Mouse (Mus musculus): ENCODE results near the gene Gm10447. TPM values are rescaled to one million over a fixed set of nuclear protein-coding genes. Genes with fewer than 3 reads are reported as not detected.

Gm10447 gene
- polyA plus RNA-seq, 1 experiment from 2014 or later = 0.14 TPM

DNA sequence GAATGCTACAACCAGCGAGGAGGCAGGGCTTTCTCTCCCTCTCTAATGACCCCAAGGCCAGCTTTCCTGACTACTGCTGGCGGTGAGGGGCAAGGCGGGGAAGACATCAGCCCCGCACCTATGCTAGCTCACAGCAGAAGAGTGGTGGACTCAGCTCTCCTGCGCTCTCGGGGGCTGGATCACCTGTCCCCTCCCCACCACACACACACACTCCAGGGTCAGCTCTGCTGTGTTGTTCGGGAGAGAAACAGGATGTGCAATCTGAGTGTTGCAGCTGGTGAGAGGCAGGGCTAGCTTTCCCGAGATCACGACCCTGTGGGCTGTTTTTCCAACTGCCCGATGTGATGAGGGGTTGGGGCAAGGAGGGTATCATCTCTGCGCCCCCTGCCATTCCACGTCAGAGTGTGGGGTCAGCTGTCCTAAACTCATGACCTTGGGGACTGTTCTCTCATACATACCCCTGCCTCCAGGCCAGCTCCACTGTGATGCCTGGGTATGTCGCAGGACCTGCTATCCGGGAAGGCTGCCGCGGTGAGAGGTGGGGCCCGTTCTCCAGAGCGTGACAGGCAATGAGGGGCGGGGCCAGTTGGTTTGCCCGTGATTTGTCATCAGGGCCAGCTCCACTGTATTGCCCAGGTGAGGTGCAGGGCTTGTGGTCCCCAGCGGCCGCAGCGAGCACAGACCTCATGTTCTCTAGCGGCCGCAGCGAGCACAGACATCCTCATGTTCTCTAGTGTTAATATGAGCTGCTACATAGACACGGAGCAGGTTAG is 30.1 kb upstream of the Gm10447 start:
- no peak for TF ChIP-seq CTCF (IDR thresholded peaks at IDR 0.05; ENCODE audit: low read depth)
- Histone ChIP-seq H3K4me2 (ENCODE audit: low read length) (peak overlapping the region; percentile 46), H3K9ac (ENCODE audit: low read depth, low read length) (no peak overlapping the region), H3K27me3 (ENCODE audit: insufficient read depth, low read length) (no peaks in the 10 kb centered on the region), H3K4me3 (replicated peaks; ENCODE audit: low read depth, low read length) (peak overlapping the region; percentile 13; the same call in 1 of the 2 replicates), H3K36me3 (ENCODE audit: insufficient read depth, low read length) (no peaks in the 10 kb centered on the region), H3K27ac (no peak overlapping the region), H3K4me1 (replicated peaks; ENCODE audit: insufficient read depth, low read length) (0 out of 2 replicates have a peak, but pooled peaks cover 2% of the 10 kb centered on the region), H3K9me3 (replicated peaks; ENCODE audit: low read length) (no peaks in the 10 kb centered on the region)
- ATAC-seq (replicated peaks; ENCODE audit: low FRiP score, low read depth) (peak; percentile 87), DNase-seq (ENCODE audit: low spot score) (peak; percentile 61)
- 9% methylated on average over 27 of the region's 27 CpGs for WGBS

DNA sequence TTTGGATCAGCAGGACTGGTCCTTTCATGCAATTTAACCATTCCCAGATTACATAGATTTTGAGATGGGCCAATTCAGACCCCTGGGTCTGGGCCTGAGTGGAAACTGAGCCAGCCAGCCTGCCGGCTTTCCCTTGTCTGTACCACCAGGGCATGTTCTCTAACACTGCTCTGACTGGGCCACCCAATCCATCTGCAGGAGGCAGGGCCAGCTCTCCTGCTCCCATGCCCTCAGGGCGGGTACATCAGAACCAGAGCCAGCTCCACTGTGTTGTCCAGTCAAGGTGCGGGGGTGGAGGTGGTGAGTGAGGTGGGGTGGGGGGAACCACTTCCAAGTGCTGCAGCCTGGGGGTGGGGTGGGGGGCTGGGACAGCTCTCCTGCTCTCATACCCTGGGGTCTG is 29.4 kb upstream of the Gm10447 start:
- Histone ChIP-seq H3K27ac (no peak overlapping the region), H3K4me2 (ENCODE audit: low read length) (no peak overlapping the region), H3K27me3 (ENCODE audit: insufficient read depth, low read length) (no peaks in the 10 kb centered on the region), H3K9me3 (replicated peaks; ENCODE audit: low read length) (no peaks in the 10 kb centered on the region), H3K4me1 (replicated peaks; ENCODE audit: insufficient read depth, low read length) (0 out of 2 replicates have a peak, but pooled peaks cover 2% of the 10 kb centered on the region), H3K4me3 (replicated peaks; ENCODE audit: low read depth, low read length) (no peak overlapping the region), H3K36me3 (ENCODE audit: insufficient read depth, low read length) (no peaks in the 10 kb centered on the region), H3K9ac (ENCODE audit: low read depth, low read length) (no peak overlapping the region)
- ATAC-seq (replicated peaks; ENCODE audit: low FRiP score, low read depth) = 0 out of 2 replicates have a peak, but pooled peaks have one; percentile 31
- no peak for DNase-seq (ENCODE audit: low spot score)
- WGBS = 80% methylated on average over 3 of the region's 3 CpGs
- TF ChIP-seq CTCF (IDR thresholded peaks at IDR 0.05; ENCODE audit: low read depth) = no peak

DNA sequence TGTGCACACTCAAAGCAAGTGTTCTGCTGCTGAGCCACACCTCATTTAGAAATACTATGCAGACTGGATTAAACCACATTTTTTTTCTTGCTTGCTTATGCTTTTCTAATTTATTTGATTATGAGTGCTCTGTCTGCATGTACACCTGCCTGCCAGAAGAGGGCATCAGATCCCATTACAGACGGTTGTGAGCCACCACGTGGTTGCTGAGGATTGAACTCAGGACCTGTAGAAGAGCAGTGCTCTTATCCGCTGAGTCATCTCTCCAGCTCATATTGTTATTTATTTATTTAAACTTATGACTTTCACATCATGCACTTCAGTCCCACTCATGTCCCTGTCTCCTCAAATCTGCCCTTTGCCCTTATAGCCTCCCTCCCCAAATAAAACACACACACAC is 28.8 kb upstream of the Gm10447 start:
- H3K4me3 ChIP-seq (replicated peaks; ENCODE audit: low read depth, low read length) = no peak overlapping the region
- no peak overlapping the region for H3K27ac ChIP-seq
- 50% methylated on average over 3 of the region's 3 CpGs for WGBS
- ATAC-seq (replicated peaks; ENCODE audit: low FRiP score, low read depth) = no peak
- H3K4me2 ChIP-seq (ENCODE audit: low read length) = no peak overlapping the region
- peak; percentile 63 for TF ChIP-seq CTCF (IDR thresholded peaks at IDR 0.05; ENCODE audit: low read depth)
- H3K9me3 ChIP-seq (replicated peaks; ENCODE audit: low read length) = no peaks in the 10 kb centered on the region
- DNase-seq (ENCODE audit: low spot score) = no peak
- H3K9ac ChIP-seq (ENCODE audit: low read depth, low read length) = no peak overlapping the region
- no peaks in the 10 kb centered on the region for H3K36me3 ChIP-seq (ENCODE audit: insufficient read depth, low read length)
- 0 out of 2 replicates have a peak, but pooled peaks cover 2% of the 10 kb centered on the region for H3K4me1 ChIP-seq (replicated peaks; ENCODE audit: insufficient read depth, low read length)
- H3K27me3 ChIP-seq (ENCODE audit: insufficient read depth, low read length) = peaks cover 5% of the 10 kb centered on the region; the same call in 1 of the 2 replicates

DNA sequence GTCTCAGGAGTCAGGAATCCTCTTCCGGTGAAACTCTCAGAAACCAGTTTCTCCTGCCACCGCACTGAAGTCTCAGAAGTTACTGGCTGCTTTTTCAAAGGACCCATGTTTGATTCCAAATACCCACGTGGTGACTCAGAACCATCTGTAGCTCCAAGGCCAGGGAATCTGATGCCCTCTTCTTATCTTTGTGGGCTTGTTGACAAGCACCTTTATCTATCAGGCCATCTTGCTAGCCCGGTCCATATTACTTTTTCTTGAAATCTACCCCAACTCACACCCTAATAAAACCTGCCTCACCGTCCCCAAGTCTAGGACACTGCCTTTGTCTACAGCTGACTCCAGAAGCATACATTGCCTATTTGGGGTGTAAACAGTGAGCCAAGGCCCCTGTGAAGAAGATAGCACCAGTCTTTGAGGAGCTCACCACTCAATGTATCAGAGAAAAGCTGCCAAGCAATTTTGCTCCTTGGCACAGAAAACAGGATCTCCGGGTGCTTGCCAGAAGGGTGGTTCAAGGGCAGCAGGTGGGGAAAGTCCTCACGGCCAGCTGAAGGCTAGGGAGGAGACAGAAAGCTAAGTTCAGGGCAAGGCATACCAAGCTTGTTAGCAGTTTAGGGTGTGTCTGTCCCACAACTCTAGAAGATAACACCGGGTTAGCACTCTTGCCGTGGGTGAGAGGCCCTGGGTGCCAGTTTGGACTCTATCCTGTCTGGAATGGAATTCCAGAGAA is 26.4 kb upstream of the Gm10447 start:
- Histone ChIP-seq H3K27me3 (ENCODE audit: insufficient read depth, low read length) (peaks cover 25% of the 10 kb centered on the region), H3K36me3 (ENCODE audit: insufficient read depth, low read length) (no peaks in the 10 kb centered on the region), H3K4me1 (replicated peaks; ENCODE audit: insufficient read depth, low read length) (peaks cover 12% of the 10 kb centered on the region), H3K27ac (no peak overlapping the region), H3K4me2 (ENCODE audit: low read length) (no peak overlapping the region), H3K9ac (ENCODE audit: low read depth, low read length) (no peak overlapping the region), H3K4me3 (replicated peaks; ENCODE audit: low read depth, low read length) (no peak overlapping the region), H3K9me3 (replicated peaks; ENCODE audit: low read length) (no peaks in the 10 kb centered on the region)
- 70% methylated on average over 9 of the region's 9 CpGs for WGBS
- no peak for DNase-seq (ENCODE audit: low spot score)
- TF ChIP-seq CTCF (IDR thresholded peaks at IDR 0.05; ENCODE audit: low read depth) = no peak
- ATAC-seq (replicated peaks; ENCODE audit: low FRiP score, low read depth) = no peak

DNA sequence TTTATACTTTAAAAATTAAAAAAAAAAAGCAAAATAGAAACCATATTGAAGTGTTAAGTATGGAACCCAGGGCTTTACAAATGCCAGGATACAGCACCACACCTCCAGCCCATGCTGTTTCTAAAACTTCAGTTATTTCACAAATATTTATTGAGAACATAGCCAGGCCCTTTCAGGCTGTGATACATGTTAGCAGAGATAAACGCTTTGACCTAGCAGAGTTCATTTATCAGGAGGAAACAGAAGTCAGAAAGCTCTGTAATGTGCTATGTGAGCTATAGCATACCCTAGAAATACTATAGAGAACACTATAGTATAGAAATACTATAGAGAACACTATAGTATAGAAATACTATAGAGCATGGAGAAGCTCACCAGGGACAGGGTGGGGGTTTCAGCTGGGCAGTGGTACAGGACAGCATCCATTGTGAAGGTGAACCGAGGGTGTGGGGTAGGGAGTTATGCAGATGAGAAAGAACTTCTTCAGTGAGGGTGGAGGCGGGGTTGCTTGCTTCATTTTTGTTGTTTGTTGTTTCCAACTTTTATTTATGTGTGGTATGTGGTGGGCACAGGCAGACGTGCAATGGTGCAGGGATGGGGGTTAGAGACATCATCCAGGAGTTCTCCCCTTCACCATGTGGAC is 24.3 kb upstream of the Gm10447 start:
- WGBS = 77% methylated on average over 4 of the region's 4 CpGs
- no peak for DNase-seq (ENCODE audit: low spot score)

DNA sequence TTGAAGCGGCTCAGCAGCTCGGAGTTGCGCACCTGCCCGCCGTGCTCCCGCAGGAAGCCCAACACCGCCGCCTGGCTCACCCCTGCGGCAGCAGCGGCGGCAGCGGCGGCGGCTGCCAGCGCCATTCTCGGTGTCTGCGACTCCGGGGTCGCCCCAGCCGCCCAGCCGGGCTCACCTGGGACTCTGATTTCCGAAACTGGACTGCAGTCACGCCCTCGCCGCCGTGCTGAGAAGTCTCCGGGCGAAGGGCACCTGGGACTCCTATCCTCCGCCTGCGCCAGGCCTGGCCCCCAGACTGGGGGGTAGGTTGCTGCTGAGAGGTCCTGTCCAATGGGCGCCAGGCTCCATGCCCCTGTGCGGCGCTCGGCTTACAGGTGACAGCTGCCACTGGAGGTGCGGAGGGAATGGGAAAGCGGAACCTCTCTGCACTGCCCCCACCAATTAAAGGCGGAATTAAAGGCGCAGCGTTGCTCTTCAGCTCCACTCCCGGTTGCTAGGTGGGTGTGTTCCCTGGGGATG is 22.9 kb upstream of the Gm10447 start, which contains the start of the genes Gm9945 and Sowaha:
Gene Gm9945 (plus strand): TSS at position 384 of the 519 bp plus-strand sequence.
Gene Sowaha (minus strand): TSS at position 492 of the 519 bp plus-strand sequence.
- ATAC-seq (replicated peaks; ENCODE audit: low FRiP score, low read depth) = no peak; the same call in 1 of the 2 replicates
- Histone ChIP-seq H3K27me3 (ENCODE audit: insufficient read depth, low read length) (peaks cover 45% of the 10 kb centered on the region), H3K36me3 (ENCODE audit: insufficient read depth, low read length) (no peaks in the 10 kb centered on the region), H3K9me3 (replicated peaks; ENCODE audit: low read length) (no peaks in the 10 kb centered on the region), H3K4me3 (replicated peaks; ENCODE audit: low read depth, low read length) (peak within 1 kb of the TSS; percentile 43), H3K4me1 (replicated peaks; ENCODE audit: insufficient read depth, low read length) (peaks cover 10% of the 10 kb centered on the region), H3K9ac (ENCODE audit: low read depth, low read length) (peak within 1 kb of the TSS; percentile 37; the same call in 1 of the 2 replicates), H3K27ac (no peak within 1 kb of the TSS), H3K4me2 (ENCODE audit: low read length) (peak within 1 kb of the TSS; percentile 78)
- DNase-seq (ENCODE audit: low spot score) = no peak
- no peak; the same call in 1 of the 2 replicates for TF ChIP-seq CTCF (IDR thresholded peaks at IDR 0.05; ENCODE audit: low read depth)
- WGBS = 2% methylated on average over 40 of the region's 40 CpGs

More for the DNA sequence above, 24.3 kb upstream of the Gm10447 start:
- no peak for ATAC-seq (replicated peaks; ENCODE audit: low FRiP score, low read depth)
- Histone ChIP-seq H3K9ac (ENCODE audit: low read depth, low read length) (no peak overlapping the region), H3K27ac (no peak overlapping the region), H3K9me3 (replicated peaks; ENCODE audit: low read length) (no peaks in the 10 kb centered on the region), H3K36me3 (ENCODE audit: insufficient read depth, low read length) (no peaks in the 10 kb centered on the region), H3K27me3 (ENCODE audit: insufficient read depth, low read length) (peaks cover 37% of the 10 kb centered on the region), H3K4me2 (ENCODE audit: low read length) (no peak overlapping the region), H3K4me1 (replicated peaks; ENCODE audit: insufficient read depth, low read length) (peaks cover 10% of the 10 kb centered on the region), H3K4me3 (replicated peaks; ENCODE audit: low read depth, low read length) (no peak overlapping the region)
- no peak for TF ChIP-seq CTCF (IDR thresholded peaks at IDR 0.05; ENCODE audit: low read depth)
